Mouse (Mus musculus): Measurements from ENCODE around the gene Ruvbl1.

DNA sequence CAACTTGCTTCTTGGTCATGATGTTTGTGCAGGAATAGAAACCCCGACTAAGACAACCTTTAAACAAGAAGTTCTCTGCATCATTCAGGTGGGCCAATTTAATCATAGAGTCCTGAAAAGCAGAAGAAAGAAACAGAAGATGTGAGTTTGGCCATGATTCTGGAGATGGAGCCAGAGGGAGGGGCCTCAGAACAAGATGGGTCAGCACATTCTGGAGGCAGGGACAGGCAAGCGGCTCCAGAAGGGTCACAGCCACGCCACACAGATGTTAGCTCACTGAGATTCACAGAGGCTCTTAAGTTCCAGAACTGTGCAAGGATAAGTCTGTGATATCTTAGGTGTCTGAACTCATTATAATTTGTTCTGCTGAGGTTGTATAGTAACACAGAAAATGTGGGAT is 79.0 kb downstream of the Ruvbl1 start:
- TF ChIP-seq USF2 (conservative IDR thresholded peaks at IDR 0.05; ENCODE audit: low read depth, low read length) (no peak), POLR2A (IDR thresholded peaks at IDR 0.05; ENCODE audit: low read depth, low read length) (no peak), CTCF (conservative IDR thresholded peaks at IDR 0.05 in 1 of 2, IDR thresholded peaks at IDR 0.05 in 1 of 2; ENCODE audit: low read depth in 2 of 2, low read length in 2 of 2) (no peak), CHD2 (IDR thresholded peaks at IDR 0.05; ENCODE audit: low read length) (no peak), EP300 (IDR thresholded peaks at IDR 0.05; ENCODE audit: low read length) (no peak), SIN3A (IDR thresholded peaks at IDR 0.05; ENCODE audit: low read length) (no peak), NELFE (IDR thresholded peaks at IDR 0.05; ENCODE audit: low read depth, low read length) (no peak), ZNF384 (IDR thresholded peaks at IDR 0.05; ENCODE audit: low read depth, low read length) (no peak), MEF2A (IDR thresholded peaks at IDR 0.05; ENCODE audit: borderline replicate concordance, low read depth, low read length) (no peak), ZKSCAN1 (IDR thresholded peaks at IDR 0.05; ENCODE audit: borderline replicate concordance, low read depth, low read length) (no peak), MAZ (IDR thresholded peaks at IDR 0.05; ENCODE audit: low read depth, low read length) (no peak), ZC3H11A (IDR thresholded peaks at IDR 0.05; ENCODE audit: low read depth, low read length) (no peak)
